30 mouse cellular contexts compared by ENCODE assay signal in the genomic region with DNA sequence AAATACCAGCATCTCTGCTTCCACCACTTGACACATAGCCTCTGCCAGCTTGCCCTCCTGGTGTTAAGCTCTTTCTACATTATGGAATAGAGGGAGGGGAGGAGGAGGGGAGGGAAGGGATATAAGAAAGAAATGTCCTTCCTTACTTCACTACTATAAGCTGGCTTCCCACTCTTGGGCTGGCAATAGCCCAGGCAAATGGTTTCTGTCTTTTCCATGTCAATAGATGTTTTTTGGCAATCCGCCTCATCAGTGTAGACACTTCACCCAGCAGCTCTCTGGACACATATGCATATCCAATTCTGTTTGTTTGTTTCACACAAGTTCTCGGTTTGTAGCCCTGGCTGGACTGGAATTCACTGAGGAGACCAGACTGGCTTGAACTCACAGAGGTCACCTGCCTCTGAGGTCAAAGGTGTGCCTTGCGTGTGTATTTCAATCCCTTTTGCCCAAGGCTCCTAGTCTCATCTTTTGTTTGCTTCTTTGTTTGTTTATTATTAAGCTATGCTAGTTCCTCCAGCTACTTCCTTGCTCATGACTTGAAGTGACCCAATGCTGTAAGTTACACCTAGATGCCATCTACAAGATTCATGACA. TPM values are rescaled to one million over a fixed set of nuclear protein-coding genes. Genes with fewer than 3 reads are reported as not detected.
DNase-seq lines count a peak whose midpoint lies in the region; ATAC-seq and TF ChIP-seq lines count a peak whose summit lies in the region.
"Had no signal": no experiment of that assay in that cellular context is flagged by ENCODE, and none has a peak within 500 bp of the region (broad histone marks: within the 10 kb centered on the region; RNA-seq: fewer than 3 reads in every experiment).

No protein-coding gene starts in this region.

- H3K9me3 ChIP-seq in heart, postnatal 0 days (replicated peaks; ENCODE audit: control insufficient read depth, low read length): no peaks in the 10 kb centered on the region
- H3K9me3 ChIP-seq in heart, embryonic 12.5 days (replicated peaks): no peaks in the 10 kb centered on the region
- no peaks in the 10 kb centered on the region for H3K9me3 ChIP-seq in lung, embryonic 15.5 days
- H3K9me3 ChIP-seq: forebrain, embryonic 15.5 days; kidney, embryonic 15.5 days; limb, embryonic 13.5 days; liver, embryonic 13.5 days; midbrain, embryonic 10.5 days had no signal

- H3K27ac ChIP-seq in heart, postnatal 0 days (ENCODE audit: low read depth): peak overlapping the region; percentile 16; the same call in 1 of the 2 replicates
- H3K27ac ChIP-seq in heart, embryonic 12.5 days (ENCODE audit: poor library complexity, severe bottlenecking): no peak overlapping the region
- H3K27ac ChIP-seq in lung, embryonic 15.5 days: no peak overlapping the region
- H3K27ac ChIP-seq: forebrain, embryonic 15.5 days; hindbrain, embryonic 14.5 days; kidney, embryonic 15.5 days; layer of hippocampus, adult 2 months; left cerebral cortex, adult 2 months; limb, embryonic 13.5 days; liver, embryonic 13.5 days; midbrain, embryonic 10.5 days had no signal

- H3K27me3 ChIP-seq in heart, postnatal 0 days (ENCODE audit: control insufficient read depth, insufficient read depth, low read length): no peaks in the 10 kb centered on the region
- no peaks in the 10 kb centered on the region for H3K27me3 ChIP-seq in heart, embryonic 12.5 days (replicated peaks)
- H3K27me3 ChIP-seq in lung, embryonic 15.5 days: no peaks in the 10 kb centered on the region
- H3K27me3 ChIP-seq: forebrain, embryonic 15.5 days; kidney, embryonic 15.5 days; limb, embryonic 13.5 days; liver, embryonic 13.5 days had no signal

- peaks cover 27% of the 10 kb centered on the region for H3K4me1 ChIP-seq in heart, postnatal 0 days (ENCODE audit: control insufficient read depth, insufficient read depth)
- peaks cover 30% of the 10 kb centered on the region for H3K4me1 ChIP-seq in heart, embryonic 12.5 days (replicated peaks)
- peaks cover 31% of the 10 kb centered on the region for H3K4me1 ChIP-seq in lung, embryonic 15.5 days
- H3K4me1 ChIP-seq: forebrain, embryonic 15.5 days; kidney, embryonic 15.5 days; liver, embryonic 13.5 days had no signal

- TF ChIP-seq POLR2A in brain, embryonic 14.5 days (IDR thresholded peaks at IDR 0.05; ENCODE audit: borderline replicate concordance, extremely low read depth, insufficient read depth, insufficient read length, poor library complexity, severe bottlenecking): no peak

- WGBS in heart, postnatal 0 days: 52% methylated on average over 3 of the region's 3 CpGs
- 82% methylated on average over 3 of the region's 3 CpGs for WGBS in heart, embryonic 12.5 days
- 55% methylated on average over 3 of the region's 3 CpGs for WGBS in lung, embryonic 15.5 days

- H3K4me2 ChIP-seq in heart, postnatal 0 days (ENCODE audit: low read depth, low read length): no peak overlapping the region
- no peak overlapping the region for H3K4me2 ChIP-seq in heart, embryonic 12.5 days
- H3K4me2 ChIP-seq in lung, embryonic 15.5 days: no peak overlapping the region
- H3K4me2 ChIP-seq: forebrain, embryonic 15.5 days; hindbrain, embryonic 14.5 days; kidney, embryonic 15.5 days; limb, embryonic 13.5 days; liver, embryonic 13.5 days had no signal

- DNase-seq in heart, adult 11 months: peak; percentile 51
- DNase-seq in heart, postnatal 10 days: no peak
- DNase-seq in heart, postnatal 0 days (ENCODE audit: low spot score): no peak
- no peak for DNase-seq in lung, postnatal 25 days (ENCODE audit: low spot score)
- peak; percentile 46 for DNase-seq in brain, embryonic 14.5 days (ENCODE audit: low read depth)
- DNase-seq: adrenal gland, adult 8-10 months; cerebellum, adult 11 months; cerebellum, adult 9-10 months; cerebellum, postnatal 36 days; gastrocnemius, postnatal 25 days; heart, adult 18-20 months; heart, postnatal 4 days; kidney, adult 11 months; liver, embryonic 13.5 days; lung, postnatal 14 days; thymus, adult 2 months; thymus, postnatal 36 days had no signal

- peak; percentile 19; the same call in 1 of the 2 replicates for ATAC-seq in heart, postnatal 0 days (ENCODE audit: insufficient read depth, low read depth)
- ATAC-seq in heart, embryonic 12.5 days (ENCODE audit: insufficient number of reproducible peaks, low FRiP score): no peak
- ATAC-seq in lung, embryonic 15.5 days (ENCODE audit: borderline replicate concordance, extremely low read depth, low FRiP score, low TSS enrichment): peak; percentile 54; the same call in 1 of the 2 replicates
- ATAC-seq: forebrain, embryonic 15.5 days; inflammation-experienced regulatory T-cells, adult 6 months had no signal

- intact Hi-C loops in heart, postnatal 10 days (cut with DNase I): no loop called here

- H3K4me3 ChIP-seq in heart, postnatal 0 days (ENCODE audit: low read depth, low read length): no peak overlapping the region
- no peak overlapping the region for H3K4me3 ChIP-seq in heart, embryonic 12.5 days
- H3K4me3 ChIP-seq in lung, embryonic 15.5 days: no peak overlapping the region
- H3K4me3 ChIP-seq: forebrain, embryonic 15.5 days; kidney, embryonic 15.5 days; layer of hippocampus, adult 2 months; left cerebral cortex, adult 2 months; limb, embryonic 13.5 days; liver, embryonic 13.5 days; midbrain, embryonic 10.5 days had no signal

- H3K9ac ChIP-seq in heart, postnatal 0 days (replicated peaks; ENCODE audit: low read depth, low read length): no peak overlapping the region
- H3K9ac ChIP-seq in heart, embryonic 12.5 days: no peak overlapping the region
- H3K9ac ChIP-seq in lung, embryonic 15.5 days: no peak overlapping the region
- H3K9ac ChIP-seq: forebrain, embryonic 15.5 days; hindbrain, embryonic 14.5 days; kidney, embryonic 15.5 days; limb, embryonic 13.5 days; liver, embryonic 13.5 days had no signal

- no peaks in the 10 kb centered on the region for H3K36me3 ChIP-seq in heart, postnatal 0 days (replicated peaks; ENCODE audit: control insufficient read depth, insufficient read depth, low read length)
- no peaks in the 10 kb centered on the region for H3K36me3 ChIP-seq in heart, embryonic 12.5 days
- no peaks in the 10 kb centered on the region for H3K36me3 ChIP-seq in lung, embryonic 15.5 days
- H3K36me3 ChIP-seq: forebrain, embryonic 15.5 days; G1E; kidney, embryonic 15.5 days; limb, embryonic 13.5 days; liver, embryonic 13.5 days; midbrain, embryonic 10.5 days had no signal

- no peak for TF ChIP-seq EP300 in heart, postnatal 0 days (IDR thresholded peaks at IDR 0.05; ENCODE audit: low read depth)

- TF ChIP-seq CTCF in heart, postnatal 0 days (IDR thresholded peaks at IDR 0.05; ENCODE audit: low read depth): no peak
- no peak for TF ChIP-seq CTCF in brain, embryonic 14.5 days (IDR thresholded peaks at IDR 0.05; ENCODE audit: borderline replicate concordance, extremely low read depth, insufficient read depth, insufficient read length)

RNA-seq across cellular contexts. Expression of a gene that starts 59.2 kb away (rescaled TPM):
- 100 to 1,000 TPM; 154 TPM for total RNA-seq in heart, postnatal 10 days (2021)
- 87.9 and 114 TPM in 2 replicates for total RNA-seq in heart, postnatal 0 days (2014; rRNA removed; ENCODE audit: low replicate concordance)
- polyA plus RNA-seq in heart, postnatal 0 days (2015; fragmentation: Nextera tagmentation; extraction: Ambion mirVana): 93.8 and 107 TPM in 2 replicates
- 67.8 and 70.9 TPM in 2 replicates for polyA plus RNA-seq in heart, embryonic 12.5 days (2016; fragmentation: Nextera tagmentation; extraction: Ambion mirVana)
- 3.2 and 5.7 TPM in 2 replicates for polyA plus RNA-seq in lung, embryonic 15.5 days (2015; fragmentation: Nextera tagmentation; extraction: Ambion mirVana)
- 1.4 and 1.8 TPM in 2 replicates for polyA plus RNA-seq in brain, embryonic 14.5 days (2012; rRNA removed)
- total RNA-seq: megakaryocyte progenitor cell, adult 5-6 weeks; monocyte, adult 5-6 weeks had no signal
- polyA plus RNA-seq: G1E; liver, embryonic 13.5 days had no signal

Comparison
In these comparisons a context has a peak if more than half of its experiments do, and no peak if none do; other contexts are left out.
1. DNase-seq: peak in heart, adult 11 months (single experiment) and brain, embryonic 14.5 days (single experiment); none in heart, postnatal 10 days (0 of 2), heart, postnatal 0 days (single experiment) and lung, postnatal 25 days (single experiment).
2. RNA of a gene that starts 59.2 kb away (polyA plus RNA-seq): 93.8 to 107 TPM in heart, postnatal 0 days and 67.8 to 70.9 TPM in heart, embryonic 12.5 days; 3.2 to 5.7 TPM in lung, embryonic 15.5 days and 1.4 to 1.8 TPM in brain, embryonic 14.5 days; every median in the first group is over 10 times any median in the second.